Mouse (Mus musculus) heart, postnatal 0 days (tissue): Measurements from ENCODE around the gene Olfr70.

Experiments used
- CTCF ChIP-seq: IDR thresholded peaks from 2 replicates; pipeline ENCODE4 v1.5.1; 2016; ENCODE audit warnings: antibody characterized with exemption, control low read depth, low read depth
- EP300 ChIP-seq: IDR thresholded peaks from 2 replicates; pipeline ENCODE4 v1.6.1; 2016; ENCODE audit warnings: antibody characterized with exemption, low read depth

DNA sequence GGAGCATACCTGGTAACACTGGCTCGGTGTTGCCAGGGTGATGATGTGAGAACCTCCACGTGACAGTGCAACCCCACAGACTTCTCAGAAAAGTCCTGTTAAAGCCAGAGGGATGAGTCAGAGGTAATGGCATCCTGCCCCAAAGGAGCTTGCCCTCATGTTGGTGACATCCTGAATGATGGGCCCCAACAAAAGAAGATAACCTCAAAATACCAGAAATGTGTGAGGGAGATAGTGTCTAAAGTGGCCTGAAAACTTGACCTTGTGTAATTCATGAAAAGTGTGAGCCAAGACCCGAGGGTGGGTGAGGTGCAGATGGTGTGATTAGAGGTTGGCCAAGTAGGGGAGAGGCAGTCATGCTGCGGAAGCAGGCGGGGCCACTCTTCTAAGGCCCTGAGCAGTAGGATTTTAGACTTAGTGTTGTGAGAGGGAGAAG, 6.8 kb downstream of the Olfr70 start:
- TF ChIP-seq CTCF (no peak), EP300 (no peak)
